Mouse (Mus musculus): ENCODE measurements around the gene Pde4b. TPM values are rescaled to one million over a fixed set of nuclear protein-coding genes. Genes with fewer than 3 reads are reported as not detected.

Gene Pde4b
- polyA plus RNA-seq, 1 experiment = 19.5 TPM

- Histone ChIP-seq H3K4me1 (ENCODE audit: control insufficient read depth, insufficient read depth, low read length) (peaks cover 6% of the 10 kb centered on the region), H3K4me3 (ENCODE audit: insufficient read depth, low read length) (no peak overlapping the region), H3K27ac (ENCODE audit: insufficient read depth, low read depth, low read length) (no peak overlapping the region)
- TF ChIP-seq POLR2A (IDR thresholded peaks at IDR 0.05; ENCODE audit: borderline replicate concordance, low read depth, low read length) (no peak), CTCF (IDR thresholded peaks at IDR 0.05; ENCODE audit: low read depth, low read length) (no peak)
Observed at GRCm38 (mm10) chr4:102507753-102508152, 420.4 kb downstream of the Pde4b start.

GRCm38 (mm10) chr4:102510061-102510460, 422.7 kb downstream of the Pde4b start:
- Histone ChIP-seq H3K4me1 (ENCODE audit: control insufficient read depth, insufficient read depth, low read length) (peaks cover 20% of the 10 kb centered on the region), H3K4me3 (ENCODE audit: insufficient read depth, low read length) (no peak overlapping the region), H3K27ac (ENCODE audit: insufficient read depth, low read depth, low read length) (no peak overlapping the region)
- TF ChIP-seq POLR2A (IDR thresholded peaks at IDR 0.05; ENCODE audit: borderline replicate concordance, low read depth, low read length) (no peak), CTCF (IDR thresholded peaks at IDR 0.05; ENCODE audit: low read depth, low read length) (no peak)

DNA sequence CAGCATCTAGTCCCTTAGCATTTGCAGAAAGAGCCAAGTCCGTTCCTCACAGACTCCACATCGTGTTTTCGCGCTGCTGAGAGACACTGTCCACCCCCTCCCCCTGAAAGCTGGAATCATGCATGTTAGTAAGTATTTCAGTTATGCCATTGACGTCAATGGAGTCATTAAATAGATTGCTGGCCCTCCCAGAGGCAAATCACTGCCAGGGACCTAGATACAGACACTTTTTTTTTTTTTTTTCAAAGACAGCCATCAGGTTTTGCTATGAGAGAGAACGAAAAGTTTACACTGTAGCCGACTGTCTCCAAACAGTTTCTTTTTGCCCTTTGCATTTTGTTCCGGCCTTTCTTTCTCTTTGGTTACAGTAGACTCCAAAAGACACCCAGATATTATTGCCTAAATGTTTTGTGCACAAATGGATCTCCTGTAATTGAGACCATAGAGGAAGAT, 423.6 kb downstream of the Pde4b start:
- H3K27ac ChIP-seq (ENCODE audit: insufficient read depth, low read depth, low read length) = no peak overlapping the region
- peaks cover 28% of the 10 kb centered on the region for H3K4me1 ChIP-seq (ENCODE audit: control insufficient read depth, insufficient read depth, low read length)
- TF ChIP-seq POLR2A (IDR thresholded peaks at IDR 0.05; ENCODE audit: borderline replicate concordance, low read depth, low read length) (no peak), CTCF (IDR thresholded peaks at IDR 0.05; ENCODE audit: low read depth, low read length) (no peak)
- no peak overlapping the region for H3K4me3 ChIP-seq (ENCODE audit: insufficient read depth, low read length)

DNA sequence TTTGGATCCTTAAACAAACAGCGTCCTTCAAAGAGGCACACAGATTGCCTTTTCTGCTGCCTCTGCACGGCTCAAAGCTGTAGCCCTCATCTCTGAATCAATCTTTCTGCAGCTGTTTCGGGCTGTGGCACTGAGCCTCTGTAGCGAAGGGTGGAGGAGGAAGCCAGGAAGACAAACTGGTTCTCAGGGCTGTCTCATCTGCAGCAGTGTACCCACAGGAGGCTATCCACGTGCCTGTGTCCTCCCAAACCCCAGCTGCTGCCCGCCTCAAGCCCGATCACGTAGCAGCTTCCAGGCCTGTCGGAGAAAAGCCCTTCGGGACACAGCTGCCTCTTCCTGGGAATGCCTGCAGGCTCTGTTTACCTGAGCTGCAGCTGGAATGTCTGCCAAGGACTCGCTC, 424.2 kb downstream of the Pde4b start:
- Histone ChIP-seq H3K27ac (ENCODE audit: insufficient read depth, low read depth, low read length) (no peak overlapping the region), H3K4me3 (ENCODE audit: insufficient read depth, low read length) (no peak overlapping the region)
- TF ChIP-seq CTCF (IDR thresholded peaks at IDR 0.05; ENCODE audit: low read depth, low read length) = no peak
- TF ChIP-seq POLR2A (IDR thresholded peaks at IDR 0.05; ENCODE audit: borderline replicate concordance, low read depth, low read length) = no peak

GRCm38 (mm10) chr4:102512940-102513339, 425.6 kb downstream of the Pde4b start:
- peaks cover 40% of the 10 kb centered on the region for H3K4me1 ChIP-seq (ENCODE audit: control insufficient read depth, insufficient read depth, low read length)
- H3K27ac ChIP-seq (ENCODE audit: insufficient read depth, low read depth, low read length) = no peak overlapping the region
- TF ChIP-seq POLR2A (IDR thresholded peaks at IDR 0.05; ENCODE audit: borderline replicate concordance, low read depth, low read length) (no peak), CTCF (IDR thresholded peaks at IDR 0.05; ENCODE audit: low read depth, low read length) (no peak)
- H3K4me3 ChIP-seq (ENCODE audit: insufficient read depth, low read length) = no peak overlapping the region

More for the DNA sequence above, 424.2 kb downstream of the Pde4b start:
- H3K4me1 ChIP-seq (ENCODE audit: control insufficient read depth, insufficient read depth, low read length) = peaks cover 33% of the 10 kb centered on the region

DNA sequence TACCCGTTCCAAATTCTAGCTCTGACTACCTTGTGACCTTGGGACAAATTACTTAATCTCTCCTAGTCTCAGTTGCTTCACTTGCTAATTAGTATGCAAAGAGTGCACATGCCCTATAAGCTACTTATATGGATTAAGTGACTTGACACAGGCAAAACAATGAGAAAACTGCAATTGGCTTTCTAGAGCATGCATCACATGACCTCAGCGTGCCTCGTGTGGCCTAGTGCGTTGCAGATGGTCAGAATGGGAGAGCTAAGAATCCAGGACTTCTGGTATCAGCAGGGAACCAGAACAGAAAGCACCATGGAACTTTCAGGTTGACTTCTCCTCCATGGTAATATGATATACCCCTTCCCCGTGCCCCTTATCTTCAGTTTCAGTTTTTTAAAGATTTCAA, 426.2 kb downstream of the Pde4b start:
- no peak overlapping the region for H3K27ac ChIP-seq (ENCODE audit: insufficient read depth, low read depth, low read length)
- peaks cover 45% of the 10 kb centered on the region for H3K4me1 ChIP-seq (ENCODE audit: control insufficient read depth, insufficient read depth, low read length)
- H3K4me3 ChIP-seq (ENCODE audit: insufficient read depth, low read length) = no peak overlapping the region
- TF ChIP-seq POLR2A (IDR thresholded peaks at IDR 0.05; ENCODE audit: borderline replicate concordance, low read depth, low read length) (no peak), CTCF (IDR thresholded peaks at IDR 0.05; ENCODE audit: low read depth, low read length) (no peak)

GRCm38 (mm10) chr4:102514972-102515835, 427.9 kb downstream of the Pde4b start:
- Histone ChIP-seq H3K4me3 (ENCODE audit: insufficient read depth, low read length) (no peak overlapping the region), H3K4me1 (ENCODE audit: control insufficient read depth, insufficient read depth, low read length) (peaks cover 42% of the 10 kb centered on the region), H3K27ac (ENCODE audit: insufficient read depth, low read depth, low read length) (peak overlapping the region; percentile 51)
- no peak for TF ChIP-seq POLR2A (IDR thresholded peaks at IDR 0.05; ENCODE audit: borderline replicate concordance, low read depth, low read length)

- Histone ChIP-seq H3K27ac (ENCODE audit: insufficient read depth, low read depth, low read length) (no peak overlapping the region), H3K4me1 (ENCODE audit: control insufficient read depth, insufficient read depth, low read length) (peaks cover 49% of the 10 kb centered on the region), H3K4me3 (ENCODE audit: insufficient read depth, low read length) (no peak overlapping the region)
- no peak for TF ChIP-seq CTCF (IDR thresholded peaks at IDR 0.05; ENCODE audit: low read depth, low read length)
- no peak for TF ChIP-seq POLR2A (IDR thresholded peaks at IDR 0.05; ENCODE audit: borderline replicate concordance, low read depth, low read length)
Observed at GRCm38 (mm10) chr4:102516395-102516794, 429.1 kb downstream of the Pde4b start.

DNA sequence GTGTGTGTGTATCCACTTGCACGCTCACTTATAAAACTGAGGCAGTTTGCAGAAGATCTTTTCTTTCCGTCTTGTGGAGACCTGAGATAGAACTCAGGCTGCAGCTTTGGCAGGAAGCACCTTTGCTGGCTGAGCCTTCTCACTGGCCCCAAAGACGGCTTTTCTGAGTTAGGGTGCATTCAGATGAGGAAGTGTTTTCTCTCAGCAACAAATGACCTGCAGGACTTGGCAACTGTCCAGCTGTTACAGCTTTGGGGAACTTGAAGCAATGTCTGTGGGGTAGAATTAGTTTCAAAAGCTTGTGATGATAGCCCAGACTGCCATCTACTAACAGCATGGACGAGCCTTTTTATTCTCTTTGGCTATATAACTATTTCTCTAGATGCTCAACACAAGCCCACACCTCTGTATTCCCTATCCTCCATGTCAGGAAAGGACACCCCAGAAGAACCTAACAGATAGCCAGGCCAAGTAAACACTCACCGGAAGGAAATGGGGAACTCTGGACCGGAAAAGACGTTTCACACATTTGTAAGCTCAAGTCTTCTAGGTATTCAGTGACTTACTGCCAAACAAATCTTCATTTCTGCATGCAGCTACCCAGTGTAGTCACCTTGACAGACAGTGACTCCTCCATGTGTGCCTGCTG, 429.8 kb downstream of the Pde4b start:
- Histone ChIP-seq H3K27ac (ENCODE audit: insufficient read depth, low read depth, low read length) (peak overlapping the region; percentile 69), H3K4me3 (ENCODE audit: insufficient read depth, low read length) (no peak overlapping the region; the same call in 1 of the 2 replicates), H3K4me1 (ENCODE audit: control insufficient read depth, insufficient read depth, low read length) (peaks cover 53% of the 10 kb centered on the region)
- TF ChIP-seq CTCF (IDR thresholded peaks at IDR 0.05; ENCODE audit: low read depth, low read length) = no peak
- no peak for TF ChIP-seq POLR2A (IDR thresholded peaks at IDR 0.05; ENCODE audit: borderline replicate concordance, low read depth, low read length)

- H3K4me1 ChIP-seq (ENCODE audit: control insufficient read depth, insufficient read depth, low read length) = peaks cover 53% of the 10 kb centered on the region
- H3K27ac ChIP-seq (ENCODE audit: insufficient read depth, low read depth, low read length) = peak overlapping the region; percentile 69
- no peak for TF ChIP-seq CTCF (IDR thresholded peaks at IDR 0.05; ENCODE audit: low read depth, low read length)
- no peak overlapping the region; the same call in 1 of the 2 replicates for H3K4me3 ChIP-seq (ENCODE audit: insufficient read depth, low read length)
Observed at GRCm38 (mm10) chr4:102517653-102518052, 430.3 kb downstream of the Pde4b start.

All from bone marrow macrophage, adult 2 months (primary cell).